ENCODE assay signal across 18 mouse cellular contexts in genomic region chr5:53726011-53726410, GRCm38 (mm10). TPM values are rescaled to one million over a fixed set of nuclear protein-coding genes. Genes with fewer than 3 reads are reported as not detected.
"Had no signal": no experiment of that assay in that cellular context is flagged by ENCODE, and none has a peak within 500 bp of the region (broad histone marks: within the 10 kb centered on the region; RNA-seq: fewer than 3 reads in every experiment).

No protein-coding gene starts in this region.

- ATAC-seq: liver, postnatal 0 days; midbrain, embryonic 16.5 days had no signal

- H3K4me1 ChIP-seq: limb, embryonic 12.5 days; liver, embryonic 13.5 days; megakaryocyte, embryonic 14.5 days; midbrain, embryonic 12.5 days; stomach, embryonic 15.5 days had no signal

- H3K36me3 ChIP-seq: limb, embryonic 12.5 days; liver, embryonic 13.5 days; lung, embryonic 15.5 days; midbrain, embryonic 12.5 days; stomach, embryonic 15.5 days had no signal

- H3K27me3 ChIP-seq: limb, embryonic 12.5 days; liver, embryonic 13.5 days; lung, embryonic 15.5 days; midbrain, embryonic 12.5 days; stomach, embryonic 15.5 days had no signal

- H3K27ac ChIP-seq: limb, embryonic 12.5 days; liver, embryonic 13.5 days; lung, embryonic 15.5 days; macrophage; midbrain, embryonic 12.5 days; stomach, embryonic 15.5 days had no signal

- H3K4me2 ChIP-seq: limb, embryonic 12.5 days; liver, embryonic 13.5 days; lung, embryonic 15.5 days; midbrain, embryonic 12.5 days; stomach, embryonic 15.5 days had no signal

- H3K9ac ChIP-seq: limb, embryonic 12.5 days; liver, embryonic 13.5 days; liver, postnatal 0 days; lung, embryonic 15.5 days; midbrain, embryonic 12.5 days; stomach, embryonic 15.5 days had no signal

- DNase-seq: layer of hippocampus, adult 9-11 months; layer of hippocampus, postnatal 36 days; liver; liver, embryonic 13.5 days; liver, postnatal 0 days; lung, postnatal 14 days; right cerebral cortex, postnatal 14 days; thymus, adult 2 months; thymus, postnatal 25 days had no signal

- H3K9me3 ChIP-seq: limb, embryonic 12.5 days; liver, embryonic 13.5 days; lung, embryonic 15.5 days; megakaryocyte, embryonic 14.5 days; midbrain, embryonic 12.5 days; stomach, embryonic 15.5 days had no signal

- H3K4me3 ChIP-seq: limb, embryonic 12.5 days; liver, embryonic 13.5 days; lung, embryonic 15.5 days; megakaryocyte, embryonic 14.5 days; midbrain, embryonic 12.5 days; stomach, embryonic 15.5 days had no signal

RNA-seq across cellular contexts. Expression of gene Cckar, which starts 18.5 kb away (rescaled TPM):
- total RNA-seq: layer of hippocampus, adult 18-20 months; layer of hippocampus, postnatal 36 days; left cerebral cortex, postnatal 36 days had no signal
- polyA plus RNA-seq: limb, embryonic 12.5 days; macrophage had no signal
